Mouse (Mus musculus) adrenal gland, adult 8-10 months (tissue): Measurements from ENCODE around the gene Ppie. TPM values are rescaled to one million over a fixed set of nuclear protein-coding genes. Genes with fewer than 3 reads are reported as not detected.
"Not testable (repeated sequence)": the region's sequence is repeated elsewhere in the genome, so short reads cannot be mapped to it uniquely, and the experiment has no call there.

Experiments
- DNase-seq: peaks from one replicate; pipeline ENCODE4 v3.0.0; 2022
- total RNA-seq, 4 experiments: library from RNA; stranded (reverse); gene quantifications; 2 replicates each; pipeline ENCODE4 v1.2.4; 2022

The Ppie gene
- 10 to 100 TPM; 55.8 to 65.6 (median 58.6) TPM for total RNA-seq

GRCm38 (mm10) chr4:123139513-123140154 is at the start of gene Ppie:
Ppie (minus strand) TSS chr4:123139951.
- DNase-seq: peak; percentile 55

GRCm38 (mm10) chr4:123184816-123185215 is 45.1 kb upstream of the Ppie start:
- no peak for DNase-seq

GRCm38 (mm10) chr4:123183239-123184056 is 43.7 kb upstream of the Ppie start:
- peak; percentile 89 for DNase-seq

GRCm38 (mm10) chr4:123182328-123183238 is 42.8 kb upstream of the Ppie start, which contains the start of gene Hpcal4:
Hpcal4 (plus strand) TSS chr4:123183227.
- no peak for DNase-seq

GRCm38 (mm10) chr4:123171811-123172210 is 32.1 kb upstream of the Ppie start:
- DNase-seq: no peak

- no peak for DNase-seq
Measured at GRCm38 (mm10) chr4:123164157-123164556, 24.4 kb upstream of the Ppie start.

- no peak for DNase-seq
Measured at GRCm38 (mm10) chr4:123162305-123162917, 22.7 kb upstream of the Ppie start.

- DNase-seq: not testable (repeated sequence)
Measured at GRCm38 (mm10) chr4:123161251-123161650, 21.5 kb upstream of the Ppie start.

GRCm38 (mm10) chr4:123160571-123160970 is 20.8 kb upstream of the Ppie start:
- DNase-seq: no peak

GRCm38 (mm10) chr4:123155840-123156239 is 16.1 kb upstream of the Ppie start:
- no peak for DNase-seq

- DNase-seq: no peak
Measured at GRCm38 (mm10) chr4:123155427-123155826, 15.7 kb upstream of the Ppie start.

GRCm38 (mm10) chr4:123155004-123155403 is 15.3 kb upstream of the Ppie start:
- DNase-seq: no peak

- no peak for DNase-seq
Measured at GRCm38 (mm10) chr4:123152976-123153375, 13.2 kb upstream of the Ppie start.

- DNase-seq: no peak
Measured at GRCm38 (mm10) chr4:123152003-123152402, 12.3 kb upstream of the Ppie start.

GRCm38 (mm10) chr4:123147446-123148150 is 7.8 kb upstream of the Ppie start:
- DNase-seq: no peak

- no peak for DNase-seq
Measured at GRCm38 (mm10) chr4:123137551-123137950, 2.2 kb downstream of the Ppie start.

- DNase-seq: no peak
Measured at GRCm38 (mm10) chr4:123127051-123127450, 12.7 kb downstream of the Ppie start.

- DNase-seq: no peak
Measured at GRCm38 (mm10) chr4:123126626-123127025, 13.1 kb downstream of the Ppie start.

- DNase-seq: peak; percentile 34
Measured at GRCm38 (mm10) chr4:123121286-123121685, 18.5 kb downstream of the Ppie start.

- DNase-seq: not testable (repeated sequence)
Measured at GRCm38 (mm10) chr4:123116640-123117039, 23.1 kb downstream of the Ppie start.

GRCm38 (mm10) chr4:123116011-123116410 is 23.7 kb downstream of the Ppie start, which contains the start of gene Oxct2b:
Oxct2b (plus strand) TSS chr4:123116266.
- no peak for DNase-seq
